Mouse (Mus musculus) kidney, adult 10 weeks (tissue): ENCODE data around the gene Fbxo31. TPM values are rescaled to one million over a fixed set of nuclear protein-coding genes. Genes with fewer than 3 reads are reported as not detected.

Experiments
- polyA plus RNA-seq: library from polyadenylated mRNA; stranded (reverse); fragments of 350-450 nt; fragmentation: Illumina TruSeq; extraction: RNeasy Lipid Tissue Mini Kit (QIAGEN cat#74804); gene quantifications from one replicate; pipeline ENCODE4 v1.2.3, GENCODE M21; 2014; ENCODE audit warnings: low read depth, low replicate concordance

Fbxo31 gene
- polyA plus RNA-seq, result 0.61 TPM

GRCm38 (mm10) chr8:121578676-121579451 is at the start of gene Fbxo31:
TSS of gene Fbxo31 (minus strand) at chr8:121578806.

GRCm38 (mm10) chr8:121590203-121591177 is 11.9 kb upstream of the Fbxo31 start, which contains the start of gene Map1lc3b:
TSS of gene Map1lc3b (plus strand) at chr8:121590361.

DNA sequence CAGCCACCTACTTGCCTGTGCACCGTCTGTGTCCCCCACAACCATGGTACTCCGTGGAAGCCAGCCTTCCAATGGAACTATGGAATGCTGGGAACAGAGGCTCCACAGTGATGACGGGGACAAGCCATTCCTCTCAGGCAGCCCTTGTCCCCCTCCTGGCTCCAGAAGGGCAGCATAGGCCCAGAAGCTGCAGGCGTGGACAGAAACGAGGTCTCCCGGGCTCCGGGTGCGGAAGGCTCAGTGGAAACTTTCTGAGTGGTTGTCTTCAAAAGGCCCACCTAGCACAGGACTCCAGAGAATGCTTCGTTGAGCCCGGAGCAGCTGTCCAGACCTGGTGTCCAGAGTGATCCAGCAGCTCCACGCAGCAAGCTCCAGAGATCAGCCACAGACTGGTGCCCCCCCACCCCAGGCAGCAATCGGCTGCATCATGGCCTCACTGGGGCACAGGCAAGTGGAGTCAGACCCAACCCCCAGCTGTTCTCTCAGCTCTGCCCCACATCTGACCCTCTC is 34.3 kb downstream of the Fbxo31 start, which contains the start of gene 1700018B08Rik:
Gene 1700018B08Rik, minus strand, starts transcription at position 45 of the 510 bp plus-strand sequence.

Other genes with a start within 250 kb of the Fbxo31 start
- not detected for gene 1700018B08Rik, start 34.5 kb downstream of the Fbxo31 start, polyA plus RNA-seq
- gene Map1lc3b, start 11.6 kb upstream of the Fbxo31 start, polyA plus RNA-seq, result 53.2 TPM
- 25.4 TPM for gene Zcchc14, start 74.1 kb upstream of the Fbxo31 start, polyA plus RNA-seq
- not detected for gene Jph3, start 150.8 kb upstream of the Fbxo31 start, polyA plus RNA-seq